Mouse (Mus musculus) spleen, adult 2 months (tissue): Measurements from ENCODE around the gene Exoc5.
A peak's percentile ranks its signal among the peaks of the same experiment; 100 is the strongest.

Source experiments
- CTCF ChIP-seq: fragments of 200-500 bp; IDR thresholded peaks from 2 replicates; pipeline ENCODE4 v1.5.1; 2011; ENCODE audit warnings: mild to moderate bottlenecking, inconsistent platforms; ENCODE audit not compliant: insufficient read depth, insufficient read length, insufficient replicate concordance; ENCODE audit errors: extremely low read depth
- POLR2A ChIP-seq: fragments of 200-500 bp; IDR thresholded peaks from 2 replicates; pipeline ENCODE4 v1.6.1; 2011; ENCODE audit warnings: low read depth, low read length, inconsistent platforms

- TF ChIP-seq POLR2A: peak; percentile 83
- TF ChIP-seq CTCF: no peak
Observed at GRCm38 (mm10) chr14:49066274-49066823, at the start of gene Exoc5.
